Mouse (Mus musculus) intestine, postnatal 0 days (tissue): ENCODE measurements around the gene Pik3cb. TPM values are rescaled to one million over a fixed set of nuclear protein-coding genes. Genes with fewer than 3 reads are reported as not detected.

ENCODE experiments used
- ATAC-seq: fragments of 200-750 bp; cut with Nextera tagmentation; 2 replicates; pipeline ENCODE4 v1.8.0; 2017; ENCODE audit warnings: mild to moderate bottlenecking, moderate TSS enrichment, moderate library complexity
- H3K27ac ChIP-seq: fragments of 300-500 bp; sonication (generic); 2 replicates; pipeline ENCODE4 v1.5.1; 2014; ENCODE audit warnings: mild to moderate bottlenecking, low read depth, low read length, moderate library complexity
- H3K27me3 ChIP-seq: fragments of 300-500 bp; sonication (generic); replicated peaks from 2 replicates; pipeline ENCODE4 v1.6.1; 2014; ENCODE audit warnings: low read length, mixed read lengths; ENCODE audit not compliant: control insufficient read depth, insufficient read depth
- H3K36me3 ChIP-seq: fragments of 300-500 bp; sonication (generic); 2 replicates; pipeline ENCODE4 v1.6.1; 2014; ENCODE audit warnings: mild to moderate bottlenecking, moderate library complexity; ENCODE audit not compliant: control insufficient read depth, insufficient read depth
- H3K4me1 ChIP-seq: fragments of 300-500 bp; sonication (generic); replicated peaks from 2 replicates; pipeline ENCODE4 v1.6.1; 2014; ENCODE audit warnings: antibody characterized with exemption, low read length, mixed read lengths; ENCODE audit not compliant: control insufficient read depth, insufficient read depth
- H3K4me2 ChIP-seq: fragments of 300-500 bp; sonication (generic); replicated peaks from 2 replicates; pipeline ENCODE4 v1.6.1; 2014; ENCODE audit warnings: low read depth, mild to moderate bottlenecking, moderate library complexity
- H3K4me3 ChIP-seq: fragments of 300-500 bp; sonication (generic); 2 replicates; pipeline ENCODE4 v1.5.1; 2014; ENCODE audit warnings: low read depth, low read length
- H3K9ac ChIP-seq: fragments of 300-500 bp; sonication (generic); 2 replicates; pipeline ENCODE4 v1.6.1; 2014; ENCODE audit warnings: mild to moderate bottlenecking, low read depth, low read length
- H3K9me3 ChIP-seq: fragments of 300-500 bp; sonication (generic); 2 replicates; pipeline ENCODE4 v1.6.1; 2016; ENCODE audit warnings: mixed run types; ENCODE audit not compliant: control insufficient read depth
- CTCF ChIP-seq: sonication (generic); IDR thresholded peaks from 2 replicates; pipeline ENCODE4 v1.5.1; 2016; ENCODE audit warnings: low read depth, mild to moderate bottlenecking, control low read depth, antibody characterized with exemption, moderate library complexity
- WGBS: fragments of 180-500 bp; shearing (Covaris S2); extraction: QIAGEN DNeasy Blood & Tissue Kit; methylation state at CpG from one replicate; pipeline ENCODE4 v1.1.7; 2014; 5-methylcytosine and 5-hydroxymethylcytosine counted together
- polyA plus RNA-seq: library from polyadenylated mRNA; unstranded; fragments of >200 nt; fragmentation: Nextera tagmentation; extraction: Ambion mirVana; gene quantifications from 2 replicates; pipeline ENCODE4 v1.2.1, GENCODE M21; 2015

Gene Pik3cb
- polyA plus RNA-seq, 1 experiment from 2014 or later, result 1.2 TPM

GRCm38 (mm10) chr9:99016759-99017158 lies 123.7 kb downstream of the Pik3cb start:
- 64% methylated on average over 3 of the region's 3 CpGs for WGBS
- no peak for TF ChIP-seq CTCF
- H3K27me3 ChIP-seq, result no peaks in the 10 kb centered on the region
- H3K4me3 ChIP-seq, result no peak overlapping the region
- no peak overlapping the region for H3K4me2 ChIP-seq
- H3K4me1 ChIP-seq, result no peaks in the 10 kb centered on the region
- H3K9ac ChIP-seq, result no peak overlapping the region
- ATAC-seq, result no peak
- H3K27ac ChIP-seq, result no peak overlapping the region
- no peaks in the 10 kb centered on the region for H3K9me3 ChIP-seq
- H3K36me3 ChIP-seq, result no peaks in the 10 kb centered on the region

- Histone ChIP-seq H3K36me3 (no peaks in the 10 kb centered on the region), H3K9me3 (no peaks in the 10 kb centered on the region), H3K4me1 (no peaks in the 10 kb centered on the region), H3K9ac (no peak overlapping the region), H3K27ac (no peak overlapping the region), H3K27me3 (no peaks in the 10 kb centered on the region), H3K4me3 (no peak overlapping the region), H3K4me2 (no peak overlapping the region)
- 63% methylated on average over 3 of the region's 3 CpGs for WGBS
- TF ChIP-seq CTCF, result no peak
- no peak for ATAC-seq
Measured at GRCm38 (mm10) chr9:99016301-99016700, 124.1 kb downstream of the Pik3cb start.

- Histone ChIP-seq H3K27ac (no peak overlapping the region), H3K36me3 (peaks cover 5% of the 10 kb centered on the region; the same call in 1 of the 2 replicates), H3K9me3 (no peaks in the 10 kb centered on the region), H3K4me3 (no peak overlapping the region), H3K4me1 (no peaks in the 10 kb centered on the region), H3K4me2 (no peak overlapping the region), H3K27me3 (no peaks in the 10 kb centered on the region), H3K9ac (no peak overlapping the region)
- TF ChIP-seq CTCF, result no peak
- 95% methylated on average over 3 of the region's 3 CpGs for WGBS
- ATAC-seq, result no peak
Measured at GRCm38 (mm10) chr9:99009898-99010199, 130.6 kb downstream of the Pik3cb start.

GRCm38 (mm10) chr9:99009069-99009897 lies 131.1 kb downstream of the Pik3cb start:
- WGBS, result 66% methylated on average over 12 of the region's 12 CpGs
- no peak for TF ChIP-seq CTCF
- Histone ChIP-seq H3K27me3 (no peaks in the 10 kb centered on the region), H3K4me3 (no peak overlapping the region), H3K9ac (no peak overlapping the region), H3K4me1 (no peaks in the 10 kb centered on the region), H3K36me3 (peaks cover 5% of the 10 kb centered on the region; the same call in 1 of the 2 replicates), H3K9me3 (no peaks in the 10 kb centered on the region), H3K27ac (no peak overlapping the region), H3K4me2 (no peak overlapping the region)
- no peak for ATAC-seq

- Histone ChIP-seq H3K4me2 (no peak overlapping the region), H3K36me3 (peaks cover 20% of the 10 kb centered on the region; the same call in 1 of the 2 replicates), H3K9ac (no peak overlapping the region), H3K27me3 (no peaks in the 10 kb centered on the region), H3K4me1 (no peaks in the 10 kb centered on the region), H3K27ac (no peak overlapping the region), H3K9me3 (no peaks in the 10 kb centered on the region), H3K4me3 (no peak overlapping the region)
- no peak for ATAC-seq
- no peak for TF ChIP-seq CTCF
- 93% methylated on average over 6 of the region's 6 CpGs for WGBS
Measured at GRCm38 (mm10) chr9:99001326-99001725, 139.1 kb downstream of the Pik3cb start.

- Histone ChIP-seq H3K9ac (no peak overlapping the region), H3K27ac (no peak overlapping the region), H3K36me3 (peaks cover 25% of the 10 kb centered on the region), H3K27me3 (no peaks in the 10 kb centered on the region), H3K4me2 (no peak overlapping the region), H3K4me3 (no peak overlapping the region), H3K4me1 (no peaks in the 10 kb centered on the region), H3K9me3 (no peaks in the 10 kb centered on the region)
- no peak for TF ChIP-seq CTCF
- ATAC-seq, result no peak
- WGBS, result 80% methylated on average over 9 of the region's 9 CpGs
Measured at GRCm38 (mm10) chr9:98999881-99000339, 140.5 kb downstream of the Pik3cb start.
